Mouse (Mus musculus) heart, postnatal 0 days (tissue): ENCODE data around the gene Armh3. TPM values are rescaled to one million over a fixed set of nuclear protein-coding genes. Genes with fewer than 3 reads are reported as not detected.
"Not testable (repeated sequence)": the region's sequence is repeated elsewhere in the genome, so short reads cannot be mapped to it uniquely, and the experiment has no call there.

Source experiments
- ATAC-seq: fragments of 200-750 bp; cut with Nextera tagmentation; 2 replicates; pipeline ENCODE4 v1.8.0; 2017; ENCODE audit warnings: low read depth, moderate number of reproducible peaks, moderate library complexity; ENCODE audit not compliant: insufficient read depth
- DNase-seq: peaks from one replicate; pipeline ENCODE4 v3.0.0-alpha.2; 2016; ENCODE audit warnings: low spot score
- H3K27ac ChIP-seq: fragments of 300-500 bp; sonication (generic); 2 replicates; pipeline ENCODE4 v1.5.1; 2014; ENCODE audit warnings: low read depth, mild to moderate bottlenecking
- H3K27me3 ChIP-seq: fragments of 300-500 bp; sonication (generic); 2 replicates; pipeline ENCODE4 v1.6.1; 2014; ENCODE audit warnings: low read length, mixed read lengths; ENCODE audit not compliant: control insufficient read depth, insufficient read depth
- H3K36me3 ChIP-seq: fragments of 300-500 bp; sonication (generic); replicated peaks from 2 replicates; pipeline ENCODE4 v1.6.1; 2014; ENCODE audit warnings: low read length, mixed read lengths; ENCODE audit not compliant: control insufficient read depth, insufficient read depth
- H3K4me1 ChIP-seq: fragments of 300-500 bp; sonication (generic); 2 replicates; pipeline ENCODE4 v1.6.1; 2014; ENCODE audit warnings: antibody characterized with exemption; ENCODE audit not compliant: control insufficient read depth, insufficient read depth
- H3K4me2 ChIP-seq: fragments of 300-500 bp; sonication (generic); 2 replicates; pipeline ENCODE4 v1.6.1; 2014; ENCODE audit warnings: low read depth, mild to moderate bottlenecking, low read length, moderate library complexity
- H3K4me3 ChIP-seq: fragments of 300-500 bp; sonication (generic); 2 replicates; pipeline ENCODE4 v1.5.1; 2014; ENCODE audit warnings: low read depth, low read length
- H3K9ac ChIP-seq: fragments of 300-500 bp; sonication (generic); replicated peaks from 2 replicates; pipeline ENCODE4 v1.6.1; 2014; ENCODE audit warnings: low read depth, low read length, mixed read lengths
- H3K9me3 ChIP-seq: fragments of 300-500 bp; sonication (generic); replicated peaks from 2 replicates; pipeline ENCODE4 v1.6.1; 2016; ENCODE audit warnings: low read length; ENCODE audit not compliant: control insufficient read depth
- CTCF ChIP-seq: IDR thresholded peaks from 2 replicates; pipeline ENCODE4 v1.5.1; 2016; ENCODE audit warnings: antibody characterized with exemption, control low read depth, low read depth
- EP300 ChIP-seq: IDR thresholded peaks from 2 replicates; pipeline ENCODE4 v1.6.1; 2016; ENCODE audit warnings: antibody characterized with exemption, low read depth
- WGBS: fragments of 180-500 bp; shearing (Covaris S2); extraction: QIAGEN DNeasy Blood & Tissue Kit; methylation state at CpG from one replicate; pipeline ENCODE4 v1.1.7; 2014; 5-methylcytosine and 5-hydroxymethylcytosine counted together
- polyA plus RNA-seq: library from polyadenylated mRNA; unstranded; fragments of >200 nt; fragmentation: Nextera tagmentation; extraction: Ambion mirVana; gene quantifications from 2 replicates; pipeline ENCODE4 v1.2.1, GENCODE M21; 2015
- total RNA-seq: library from RNA; depleted of rRNA; stranded (reverse); fragments of >200 nt; gene quantifications from 2 replicates; pipeline ENCODE4 v1.2.3, GENCODE M21; 2014; ENCODE audit warnings: low replicate concordance

Armh3 gene
- total and polyA plus RNA-seq, 2 experiments from 2014 or later = 11.1 to 11.4 TPM

GRCm38 (mm10) chr19:45807732-45808131, 190.6 kb downstream of the Armh3 start:
- no peak overlapping the region for H3K4me3 ChIP-seq
- H3K4me1 ChIP-seq = peaks cover 6% of the 10 kb centered on the region
- H3K27me3 ChIP-seq = no peaks in the 10 kb centered on the region
- 92% methylated on average over 4 of the region's 4 CpGs for WGBS
- H3K27ac ChIP-seq = no peak overlapping the region
- H3K4me2 ChIP-seq = no peak overlapping the region
- no peaks in the 10 kb centered on the region for H3K9me3 ChIP-seq
- no peaks in the 10 kb centered on the region for H3K36me3 ChIP-seq
- no peak for TF ChIP-seq EP300
- TF ChIP-seq CTCF = no peak
- H3K9ac ChIP-seq = no peak overlapping the region
- no peak for ATAC-seq
- no peak for DNase-seq

GRCm38 (mm10) chr19:45805817-45806216, 192.5 kb downstream of the Armh3 start:
- not testable (repeated sequence) for H3K27ac ChIP-seq, ATAC-seq, H3K36me3 ChIP-seq, H3K27me3 ChIP-seq, DNase-seq, H3K4me2 ChIP-seq, H3K4me3 ChIP-seq, H3K9ac ChIP-seq, H3K9me3 ChIP-seq, H3K4me1 ChIP-seq
- 88% methylated on average over 6 of the region's 6 CpGs for WGBS

- H3K4me2 ChIP-seq = peak overlapping the region; percentile 3; the same call in 1 of the 2 replicates
- TF ChIP-seq EP300 (no peak), CTCF (peak; percentile 87)
- no peak overlapping the region for H3K27ac ChIP-seq
- no peaks in the 10 kb centered on the region for H3K9me3 ChIP-seq
- no peaks in the 10 kb centered on the region for H3K4me1 ChIP-seq
- 24% methylated on average over 12 of the region's 12 CpGs for WGBS
- H3K9ac ChIP-seq = no peak overlapping the region
- no peak overlapping the region for H3K4me3 ChIP-seq
- H3K27me3 ChIP-seq = no peaks in the 10 kb centered on the region
- peak; percentile 67 for DNase-seq
- ATAC-seq = peak; percentile 71; the same call in 1 of the 2 replicates
- H3K36me3 ChIP-seq = no peaks in the 10 kb centered on the region
Observed at GRCm38 (mm10) chr19:45804593-45805368, 193.5 kb downstream of the Armh3 start.

- no peak for TF ChIP-seq EP300
- TF ChIP-seq CTCF = no peak
- no peak for ATAC-seq
- Histone ChIP-seq H3K36me3 (no peaks in the 10 kb centered on the region), H3K27me3 (no peaks in the 10 kb centered on the region), H3K27ac (no peak overlapping the region), H3K9ac (no peak overlapping the region), H3K4me3 (no peak overlapping the region), H3K4me2 (no peak overlapping the region), H3K4me1 (no peaks in the 10 kb centered on the region), H3K9me3 (no peaks in the 10 kb centered on the region)
- no peak for DNase-seq
- WGBS = 32% methylated on average over 4 of the region's 4 CpGs
Observed at GRCm38 (mm10) chr19:45803408-45803807, 194.9 kb downstream of the Armh3 start.

- H3K9me3 ChIP-seq = no peaks in the 10 kb centered on the region
- H3K27me3 ChIP-seq = no peaks in the 10 kb centered on the region
- H3K36me3 ChIP-seq = no peaks in the 10 kb centered on the region
- H3K4me1 ChIP-seq = no peaks in the 10 kb centered on the region
- DNase-seq (no peak), ATAC-seq (no peak)
- H3K9ac ChIP-seq = no peak overlapping the region
- TF ChIP-seq EP300 (no peak), CTCF (no peak)
- H3K4me2 ChIP-seq = no peak overlapping the region
- no peak overlapping the region for H3K27ac ChIP-seq
- no peak overlapping the region for H3K4me3 ChIP-seq
- WGBS = 48% methylated on average over 4 of the region's 4 CpGs
Observed at GRCm38 (mm10) chr19:45802702-45803101, 195.6 kb downstream of the Armh3 start.

GRCm38 (mm10) chr19:45796879-45797278, 201.4 kb downstream of the Armh3 start:
- no peak overlapping the region for H3K4me3 ChIP-seq
- WGBS = 73% methylated on average over 15 of the region's 15 CpGs
- H3K9ac ChIP-seq = no peak overlapping the region
- ATAC-seq (no peak), DNase-seq (no peak)
- H3K4me1 ChIP-seq = no peaks in the 10 kb centered on the region
- H3K27me3 ChIP-seq = no peaks in the 10 kb centered on the region
- TF ChIP-seq CTCF = no peak
- no peak for TF ChIP-seq EP300
- H3K9me3 ChIP-seq = no peaks in the 10 kb centered on the region
- 0 out of 2 replicates have a peak, but pooled peaks cover 6% of the 10 kb centered on the region for H3K36me3 ChIP-seq
- no peak overlapping the region for H3K27ac ChIP-seq
- H3K4me2 ChIP-seq = no peak overlapping the region
